In genomic region chr2:33402236-33402635, GRCm38 (mm10) we compare ENCODE assay signal across 9 mouse cellular contexts. TPM values are rescaled to one million over a fixed set of nuclear protein-coding genes. Genes with fewer than 3 reads are reported as not detected.
DNase-seq lines count a peak whose midpoint lies in the region; ATAC-seq and TF ChIP-seq lines count a peak whose summit lies in the region.
"Had no signal": no experiment of that assay in that cellular context is flagged by ENCODE, and none has a peak within 500 bp of the region (broad histone marks: within the 10 kb centered on the region; RNA-seq: fewer than 3 reads in every experiment).

No protein-coding gene starts in this region.

- H3K9ac ChIP-seq in kidney, postnatal 0 days (ENCODE audit: low read depth, low read length): no peak overlapping the region
- no peak overlapping the region for H3K9ac ChIP-seq in liver, embryonic 14.5 days (replicated peaks)
- H3K9ac ChIP-seq: heart, embryonic 13.5 days had no signal

- no peaks in the 10 kb centered on the region for H3K4me1 ChIP-seq in kidney, postnatal 0 days (replicated peaks; ENCODE audit: insufficient read depth, low read length)
- H3K4me1 ChIP-seq in liver, embryonic 14.5 days (replicated peaks; ENCODE audit: control insufficient read depth in 2 of 2, insufficient read depth in 2 of 2, low read length in 1 of 2): peaks cover 17 to 30% of the 10 kb centered on the region in 2 experiments

- H3K27ac ChIP-seq in kidney, postnatal 0 days: no peak overlapping the region
- H3K27ac ChIP-seq in liver, embryonic 14.5 days: no peak overlapping the region
- H3K27ac ChIP-seq: heart, embryonic 13.5 days had no signal

- 0 out of 2 replicates have a peak, but pooled peaks cover 4% of the 10 kb centered on the region for H3K36me3 ChIP-seq in kidney, postnatal 0 days (ENCODE audit: insufficient read depth, low read length)
- no peaks in the 10 kb centered on the region for H3K36me3 ChIP-seq in liver, embryonic 14.5 days (replicated peaks; ENCODE audit: control insufficient read depth, insufficient read depth, low read depth)

- peak; percentile 26; the same call in 1 of the 2 replicates for ATAC-seq in kidney, postnatal 0 days (replicated peaks; ENCODE audit: low FRiP score, low read depth)
- ATAC-seq in liver, embryonic 14.5 days (ENCODE audit: insufficient read depth): no peak
- ATAC-seq in monocyte, adult 5-6 weeks (replicated peaks; ENCODE audit: insufficient number of reproducible peaks, low FRiP score, low TSS enrichment, poor library complexity, severe bottlenecking): no peak; the same call in 1 of the 2 replicates

- no peak overlapping the region for H3K4me2 ChIP-seq in kidney, postnatal 0 days (ENCODE audit: low read length)
- no peak overlapping the region for H3K4me2 ChIP-seq in liver, embryonic 14.5 days (ENCODE audit: low read depth)
- H3K4me2 ChIP-seq: heart, embryonic 13.5 days had no signal

- WGBS in kidney, postnatal 0 days: 24% methylated on average over 7 of the region's 7 CpGs
- 31% methylated on average over 7 of the region's 7 CpGs for WGBS in liver, embryonic 14.5 days (ENCODE audit: insufficient replicate concordance)

- TF ChIP-seq CTCF in kidney, postnatal 0 days (IDR thresholded peaks at IDR 0.05; ENCODE audit: low read depth): peak; percentile 83
- TF ChIP-seq CTCF in liver, embryonic 14.5 days (IDR thresholded peaks at IDR 0.05; ENCODE audit: low read depth): peak; percentile 80

- no peaks in the 10 kb centered on the region for H3K27me3 ChIP-seq in kidney, postnatal 0 days (ENCODE audit: insufficient read depth, low read length)
- H3K27me3 ChIP-seq in liver, embryonic 14.5 days (ENCODE audit: control insufficient read depth, insufficient read depth, low read length): no peaks in the 10 kb centered on the region
- H3K27me3 ChIP-seq: heart, embryonic 13.5 days had no signal

- no peaks in the 10 kb centered on the region for H3K9me3 ChIP-seq in kidney, postnatal 0 days (replicated peaks; ENCODE audit: low read length)
- no peaks in the 10 kb centered on the region for H3K9me3 ChIP-seq in liver, embryonic 14.5 days (ENCODE audit: control insufficient read depth, low read length)
- H3K9me3 ChIP-seq: heart, embryonic 13.5 days had no signal

- no peak for TF ChIP-seq EP300 in liver, embryonic 14.5 days (IDR thresholded peaks at IDR 0.05; ENCODE audit: low read depth)

- DNase-seq in urinary bladder, postnatal 14 days (ENCODE audit: low spot score): peak; percentile 65
- DNase-seq in urinary bladder, adult 2 months (ENCODE audit: low spot score): no peak
- DNase-seq in cerebellum, adult 11-12 months: peak; percentile 52
- DNase-seq in frontal cortex, postnatal 36 days (ENCODE audit: low spot score in 2 of 2): peak; percentile 70 to 74
- DNase-seq in kidney, postnatal 0 days (ENCODE audit: low spot score): peak; percentile 77
- peak in 1 of 3 experiments; percentile 37 for DNase-seq in liver, embryonic 14.5 days (ENCODE audit: low read depth in 3 of 3, low spot score in 3 of 3)
- DNase-seq in right cerebral cortex, adult 18-20 months: peak; percentile 74

- H3K4me3 ChIP-seq in kidney, postnatal 0 days (replicated peaks; ENCODE audit: low read depth, low read length): no peak overlapping the region
- H3K4me3 ChIP-seq in liver, embryonic 14.5 days (ENCODE audit: insufficient read depth in 1 of 2, low read depth in 2 of 2, low read length in 2 of 2): no peak overlapping the region
- H3K4me3 ChIP-seq: heart, embryonic 13.5 days had no signal

RNA-seq across cellular contexts. Expression of gene Zbtb34, which starts 28.9 kb away (rescaled TPM):
- polyA plus RNA-seq in urinary bladder, adult 2 months (2012; rRNA removed): 9.5 and 9.7 TPM in 2 replicates
- 3.5 and 3.8 TPM in 2 replicates for polyA plus RNA-seq in kidney, postnatal 0 days (2015; fragmentation: Nextera tagmentation; extraction: Ambion mirVana)
- 3.7 and 3.9 TPM in 2 replicates for polyA plus RNA-seq in liver, embryonic 14.5 days (2012; rRNA removed)
- 1.3 and 1.8 TPM in 2 replicates for polyA plus RNA-seq in liver, embryonic 14.5 days (2014; fragmentation: Nextera tagmentation; extraction: Ambion mirVana)
- 5.4 to 9.3 TPM (median 6.6 TPM) in 3 replicates for total RNA-seq in monocyte, adult 5-6 weeks (2017)

RNA-seq across cellular contexts. Expression of gene Ralgps1, which starts 30.9 kb away (rescaled TPM):
- polyA plus RNA-seq in urinary bladder, adult 2 months (2012; rRNA removed): 8.2 and 8.4 TPM in 2 replicates
- 3.1 and 3.4 TPM in 2 replicates for polyA plus RNA-seq in kidney, postnatal 0 days (2015; fragmentation: Nextera tagmentation; extraction: Ambion mirVana)
- 0.71 and 0.86 TPM in 2 replicates for polyA plus RNA-seq in liver, embryonic 14.5 days (2012; rRNA removed)
- polyA plus RNA-seq in liver, embryonic 14.5 days (2014; fragmentation: Nextera tagmentation; extraction: Ambion mirVana): 0.58 and 0.67 TPM in 2 replicates
- 1.9 to 3.7 TPM (median 3.5 TPM) in 3 replicates for total RNA-seq in monocyte, adult 5-6 weeks (2017)
